Mouse (Mus musculus): ENCODE measurements around the gene B9d1.

B9d1 gene

DNA sequence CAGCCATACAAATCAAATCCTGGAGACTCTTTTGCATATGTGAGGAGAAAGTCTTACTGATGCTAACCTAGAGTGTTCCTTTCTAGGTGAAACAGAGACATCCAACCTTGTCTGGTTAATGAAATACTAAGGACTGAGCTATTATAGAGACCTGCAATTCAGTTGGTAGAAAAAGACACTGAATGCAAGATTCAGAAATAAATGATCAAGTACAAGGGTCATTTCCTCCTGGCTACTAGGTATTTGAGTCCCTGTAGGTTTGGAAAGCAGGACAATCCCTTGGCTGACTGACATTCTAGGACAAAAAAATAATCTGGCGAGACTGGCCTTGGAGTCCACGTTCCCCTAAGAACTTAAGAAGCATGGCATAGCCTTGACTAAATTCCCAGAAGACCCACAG, 40.6 kb downstream of the B9d1 start:
- no peak for DNase-seq

DNA sequence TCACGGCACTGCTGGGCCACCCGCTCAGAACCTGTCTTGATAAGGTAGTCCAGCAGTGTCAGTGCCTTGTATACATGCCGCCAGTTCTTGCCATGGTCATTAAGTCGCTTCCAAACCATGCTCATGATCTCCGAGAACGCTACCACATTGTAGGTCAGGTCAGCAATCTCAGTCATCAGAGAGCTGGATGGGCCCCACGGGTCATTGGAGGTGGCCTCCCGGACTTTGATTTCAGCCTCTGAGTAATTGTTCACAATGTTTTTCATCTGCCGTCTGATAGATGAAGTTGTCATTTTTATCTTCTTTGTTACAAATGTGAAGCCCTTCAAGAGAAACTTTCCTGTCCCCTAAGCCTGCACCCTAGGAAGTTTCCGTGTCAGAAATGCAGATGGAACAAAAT, 41.5 kb downstream of the B9d1 start:
- DNase-seq, result no peak

DNA sequence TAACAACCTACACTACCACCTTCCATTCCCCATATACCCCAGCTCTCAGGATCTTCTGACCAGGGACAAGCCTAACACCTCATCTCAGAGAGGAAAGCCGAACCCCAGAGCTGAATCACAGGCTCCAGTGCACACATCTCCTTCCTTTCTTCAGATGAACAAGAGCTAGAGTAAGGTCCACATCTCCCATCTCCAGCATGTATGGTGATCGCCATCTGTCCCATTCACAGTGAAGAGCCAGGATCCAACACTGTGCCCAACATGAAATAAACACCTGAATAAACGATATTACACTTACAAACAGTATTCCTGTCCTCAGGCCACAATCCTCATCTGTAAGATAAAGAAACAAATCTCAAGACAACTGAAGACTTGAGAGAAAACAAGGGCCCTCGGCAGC, 42.8 kb downstream of the B9d1 start:
- no peak for DNase-seq

DNA sequence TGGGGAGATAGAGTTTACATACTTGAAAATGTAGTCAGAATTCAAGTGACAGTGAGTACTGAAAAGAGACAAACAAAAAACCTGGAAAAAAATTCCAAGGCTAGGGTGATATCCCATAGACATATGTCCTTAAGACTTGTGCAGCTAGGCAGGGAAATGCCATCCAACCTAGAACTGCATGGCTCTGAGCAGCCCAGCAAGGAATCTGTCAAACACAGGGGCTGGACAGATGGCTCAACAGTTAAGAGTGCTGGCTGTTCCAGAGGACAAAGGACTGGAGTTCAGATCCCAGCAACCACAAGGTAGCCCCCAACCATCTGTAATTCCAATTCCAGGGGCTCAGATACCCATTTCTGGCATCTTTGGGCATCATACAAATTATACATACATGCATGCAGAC, 45.7 kb downstream of the B9d1 start:
- no peak for DNase-seq

DNA sequence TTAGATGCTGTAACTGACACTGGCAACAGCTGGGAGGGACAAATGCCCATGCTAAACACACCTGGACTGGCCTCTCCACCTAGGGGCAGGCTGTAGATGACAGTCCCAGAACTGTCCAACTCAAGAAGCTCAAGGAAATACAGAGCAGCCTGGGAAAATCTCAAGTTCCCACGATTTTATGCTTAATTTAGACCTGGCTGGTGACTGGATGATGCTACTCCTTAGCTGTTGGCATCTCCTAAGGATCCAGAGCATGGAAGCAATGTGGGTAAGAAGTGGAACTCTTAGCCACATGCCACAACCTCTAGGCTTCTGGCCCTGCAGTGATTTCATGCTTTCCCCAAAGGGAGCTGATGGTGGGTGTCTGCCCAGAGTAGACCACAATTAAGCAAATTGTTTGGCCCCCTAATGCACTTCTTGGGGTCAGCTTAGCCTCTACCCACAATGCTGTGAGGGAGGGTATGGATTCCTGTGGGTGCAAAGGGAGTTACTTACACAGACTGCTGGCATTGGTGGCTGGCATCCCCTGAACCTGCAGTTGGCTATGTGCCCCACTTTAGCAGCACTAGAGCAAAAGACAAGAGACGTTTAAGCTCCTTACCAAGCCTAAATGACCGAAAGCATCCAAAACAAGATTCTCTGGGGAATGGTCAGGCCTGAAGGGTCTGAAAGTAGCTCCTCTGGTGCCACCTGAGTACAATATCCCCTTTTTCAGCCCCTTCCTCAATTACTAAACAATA, 48.2 kb downstream of the B9d1 start:
- no peak for DNase-seq

DNA sequence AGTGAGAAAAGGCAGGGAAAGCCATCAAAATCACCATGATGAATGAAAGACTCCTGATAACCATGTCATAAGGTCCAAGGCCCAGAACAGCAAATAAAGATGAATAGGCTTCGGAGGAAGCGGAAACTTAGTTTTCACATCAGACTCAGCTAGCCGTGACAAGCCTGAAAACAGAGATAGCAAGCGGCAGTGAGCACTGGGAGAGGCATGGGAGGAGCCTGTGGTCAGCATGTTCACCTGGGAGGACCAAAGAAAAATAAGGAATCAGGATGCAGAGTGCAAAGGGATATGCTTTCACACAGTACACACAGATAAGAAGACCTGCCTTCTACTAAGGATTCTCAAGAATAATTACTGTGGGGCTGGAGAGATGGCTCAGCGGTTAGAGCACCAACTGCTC, 54.6 kb downstream of the B9d1 start:
- DNase-seq, result no peak

DNA sequence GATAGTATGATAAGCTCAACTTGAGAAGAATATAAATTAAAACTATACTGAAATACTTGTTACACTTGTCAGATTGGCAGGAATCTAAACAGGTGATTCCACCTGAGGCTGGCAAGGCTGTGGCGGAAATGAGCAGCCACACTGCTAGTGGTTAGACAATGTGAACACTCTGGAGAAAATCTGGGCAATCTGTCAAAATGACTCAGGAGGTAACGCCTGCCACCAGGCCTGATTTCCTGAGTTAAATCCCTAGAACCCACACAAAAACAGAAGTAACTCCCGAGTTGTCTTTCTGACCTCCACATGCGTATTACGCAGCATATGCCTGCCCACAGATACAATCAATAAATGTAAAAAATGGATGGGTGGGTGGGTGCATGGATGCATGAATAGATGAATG, 57.5 kb downstream of the B9d1 start:
- no peak for DNase-seq
